In genomic region chr13:80961985-80962617, GRCm38 (mm10) we compare ENCODE assay signal across 8 mouse cellular contexts.
A peak's percentile ranks its signal among the peaks of the same experiment; 100 is the strongest.
DNase-seq lines count a peak whose midpoint lies in the region; ATAC-seq lines count a peak whose summit lies in the region.

No protein-coding gene starts in this region.

- peaks cover 9% of the 10 kb centered on the region for H3K4me1 ChIP-seq in heart, embryonic 12.5 days (replicated peaks)
- peaks cover 8% of the 10 kb centered on the region for H3K4me1 ChIP-seq in heart, embryonic 16.5 days (ENCODE audit: control insufficient read depth, insufficient read depth, low read length)
- H3K4me1 ChIP-seq in midbrain, embryonic 10.5 days: peaks cover 12% of the 10 kb centered on the region

- peak overlapping the region; percentile 23; the same call in 1 of the 2 replicates for H3K27ac ChIP-seq in heart, embryonic 12.5 days (ENCODE audit: poor library complexity, severe bottlenecking)
- H3K27ac ChIP-seq in heart, embryonic 16.5 days (ENCODE audit: low read length): peak overlapping the region; percentile 97
- no peak overlapping the region for H3K27ac ChIP-seq in midbrain, embryonic 10.5 days (replicated peaks)

- H3K4me3 ChIP-seq in heart, embryonic 12.5 days: no peak overlapping the region
- no peak overlapping the region for H3K4me3 ChIP-seq in heart, embryonic 16.5 days (ENCODE audit: low read length)
- peak overlapping the region; percentile 58 for H3K4me3 ChIP-seq in midbrain, embryonic 10.5 days

- DNase-seq in heart, adult 9 months (ENCODE audit: low spot score in 2 of 2): no peak
- peak; percentile 30 for DNase-seq in adipocyte (ENCODE audit: low spot score)
- DNase-seq in midbrain, embryonic 10.5 days (ENCODE audit: low spot score): peak; percentile 19
- no peak for DNase-seq in left cerebral cortex, postnatal 4 days
- no peak for DNase-seq in adrenal gland, adult 18-20 months (ENCODE audit: low spot score in 2 of 2)
- no peak for DNase-seq in urinary bladder, postnatal 4 days (ENCODE audit: low spot score in 2 of 2)

- H3K9me3 ChIP-seq in heart, embryonic 12.5 days (replicated peaks): peaks cover 7% of the 10 kb centered on the region
- H3K9me3 ChIP-seq in heart, embryonic 16.5 days (replicated peaks; ENCODE audit: control insufficient read depth, low read length): no peaks in the 10 kb centered on the region
- H3K9me3 ChIP-seq in midbrain, embryonic 10.5 days (replicated peaks): no peaks in the 10 kb centered on the region

- no peaks in the 10 kb centered on the region for H3K36me3 ChIP-seq in heart, embryonic 12.5 days
- no peaks in the 10 kb centered on the region for H3K36me3 ChIP-seq in heart, embryonic 16.5 days (ENCODE audit: control insufficient read depth, insufficient read depth)
- no peaks in the 10 kb centered on the region for H3K36me3 ChIP-seq in midbrain, embryonic 10.5 days

- H3K27me3 ChIP-seq in heart, embryonic 12.5 days (replicated peaks): no peaks in the 10 kb centered on the region
- H3K27me3 ChIP-seq in heart, embryonic 16.5 days (ENCODE audit: control insufficient read depth, insufficient read depth, low read length): no peaks in the 10 kb centered on the region
- peaks cover 16% of the 10 kb centered on the region for H3K27me3 ChIP-seq in midbrain, embryonic 10.5 days (ENCODE audit: low read depth, poor library complexity, severe bottlenecking)

- no peak overlapping the region for H3K4me2 ChIP-seq in heart, embryonic 12.5 days
- peak overlapping the region; percentile 76; the same call in 1 of the 2 replicates for H3K4me2 ChIP-seq in heart, embryonic 16.5 days (ENCODE audit: low read depth, low read length)

- intact Hi-C loops in left cerebral cortex, postnatal 4 days (cut with DNase I): loop anchor here (10.0 kb wide), 1 partner anchor 67 kb away; no protein-coding TSS in a partner anchor

- WGBS in heart, embryonic 12.5 days: 50% methylated on average over 7 of the region's 7 CpGs
- 54% methylated on average over 7 of the region's 7 CpGs for WGBS in heart, embryonic 16.5 days
- WGBS in midbrain, embryonic 10.5 days: 49% methylated on average over 7 of the region's 7 CpGs

- ATAC-seq in heart, embryonic 12.5 days (ENCODE audit: insufficient number of reproducible peaks, low FRiP score): no peak
- no peak for ATAC-seq in heart, embryonic 16.5 days (replicated peaks; ENCODE audit: extremely low read depth, insufficient read depth, low FRiP score)

- H3K9ac ChIP-seq in heart, embryonic 12.5 days: no peak overlapping the region
- H3K9ac ChIP-seq in heart, embryonic 16.5 days (ENCODE audit: low read length): no peak overlapping the region

Comparison
In these comparisons a context has a peak if more than half of its experiments do, and no peak if none do; other contexts are left out.
1. DNase-seq: peak in adipocyte (single experiment) and midbrain, embryonic 10.5 days (single experiment); none in heart, adult 9 months (0 of 2), left cerebral cortex, postnatal 4 days (single experiment), adrenal gland, adult 18-20 months (0 of 2) and urinary bladder, postnatal 4 days (0 of 2).